Mouse (Mus musculus) activated CD4-positive, CD25-positive, alpha-beta regulatory T cell, adult 9 weeks (primary cell): ENCODE data around the gene Zfp980. TPM values are rescaled to one million over a fixed set of nuclear protein-coding genes. Genes with fewer than 3 reads are reported as not detected.

Experiments used
- polyA plus RNA-seq: library from polyadenylated mRNA; unstranded; fragments of 100-300 nt; shearing (Covaris generic); gene quantifications from one replicate; pipeline ENCODE4 v1.2.1, GENCODE M21; 2017

The Zfp980 gene
- polyA plus RNA-seq = not detected

DNA sequence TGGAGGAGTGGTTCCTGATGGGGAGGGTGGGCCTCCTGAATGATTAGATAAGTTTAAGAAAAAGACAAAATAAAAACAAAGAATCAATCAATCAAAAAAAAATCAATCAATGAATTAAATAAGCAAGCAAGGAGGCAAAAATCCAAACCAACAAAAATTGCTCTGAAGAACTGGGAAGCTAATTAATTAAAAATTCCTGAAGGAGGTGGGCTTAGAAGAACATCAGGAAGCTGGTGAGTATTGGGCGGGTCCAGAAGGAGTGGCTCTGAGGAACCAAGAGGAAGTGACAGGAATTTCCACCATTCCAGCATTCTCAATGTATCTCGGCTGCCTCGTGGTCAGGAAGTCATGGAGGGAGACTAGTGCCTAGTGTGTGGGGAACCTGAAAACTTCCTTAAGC is at the start of gene Zfp980:
Zfp980 (plus strand) TSS at position 301 of the 400 bp plus-strand sequence.

Other genes starting within 250 kb of the Zfp980 start
- gene Zfp990, start 159.9 kb upstream of the Zfp980 start, polyA plus RNA-seq = 0.51 TPM
- gene Gm13212, start 85.5 kb upstream of the Zfp980 start, polyA plus RNA-seq = 12.2 TPM
- gene Zfp986, start 198.1 kb downstream of the Zfp980 start, polyA plus RNA-seq = not detected